Comparison of ENCODE assay signal across 9 mouse cellular contexts in genomic region chr5:135794859-135795181, GRCm38 (mm10). TPM values are rescaled to one million over a fixed set of nuclear protein-coding genes. Genes with fewer than 3 reads are reported as not detected.
A peak's percentile ranks its signal among the peaks of the same experiment; 100 is the strongest.
DNase-seq lines count a peak whose midpoint lies in the region; ATAC-seq lines count a peak whose summit lies in the region.
"Had no signal": no experiment of that assay in that cellular context is flagged by ENCODE, and none has a peak within 500 bp of the region (broad histone marks: within the 10 kb centered on the region; RNA-seq: fewer than 3 reads in every experiment).

No protein-coding gene starts in this region.

- H3K9ac ChIP-seq in kidney, embryonic 15.5 days: peak overlapping the region; percentile 41
- H3K9ac ChIP-seq in embryonic facial prominence, embryonic 14.5 days (ENCODE audit: low read depth, low read length): 0 out of 2 replicates have a peak overlapping the region, but pooled peaks have one; percentile 46
- H3K9ac ChIP-seq in intestine, embryonic 16.5 days (ENCODE audit: low read depth, low read length): peak overlapping the region; percentile 67
- H3K9ac ChIP-seq in midbrain, embryonic 15.5 days: 0 out of 2 replicates have a peak overlapping the region, but pooled peaks have one; percentile 7

- peaks cover 24% of the 10 kb centered on the region for H3K36me3 ChIP-seq in kidney, embryonic 15.5 days
- peaks cover 23% of the 10 kb centered on the region for H3K36me3 ChIP-seq in embryonic facial prominence, embryonic 14.5 days (ENCODE audit: control insufficient read depth, insufficient read depth, low read length)
- peaks cover 6% of the 10 kb centered on the region; the same call in 1 of the 2 replicates for H3K36me3 ChIP-seq in intestine, embryonic 16.5 days (ENCODE audit: control insufficient read depth, insufficient read depth, low read length)
- H3K36me3 ChIP-seq in midbrain, embryonic 15.5 days (replicated peaks): peaks cover 8% of the 10 kb centered on the region

- WGBS in kidney, embryonic 15.5 days: 20% methylated on average over 5 of the region's 5 CpGs
- whole genome bisulfite sequencing in embryonic facial prominence, embryonic 14.5 days: 11% methylated on average over 5 of the region's 5 CpGs
- WGBS in intestine, embryonic 16.5 days: 7% methylated on average over 5 of the region's 5 CpGs
- 8% methylated on average over 5 of the region's 5 CpGs for WGBS in midbrain, embryonic 15.5 days

- no peaks in the 10 kb centered on the region for H3K9me3 ChIP-seq in kidney, embryonic 15.5 days (replicated peaks)
- H3K9me3 ChIP-seq in embryonic facial prominence, embryonic 14.5 days (ENCODE audit: control insufficient read depth, low read length): no peaks in the 10 kb centered on the region
- no peaks in the 10 kb centered on the region for H3K9me3 ChIP-seq in intestine, embryonic 16.5 days (ENCODE audit: control insufficient read depth, low read length)
- no peaks in the 10 kb centered on the region for H3K9me3 ChIP-seq in midbrain, embryonic 15.5 days

- peaks cover 11% of the 10 kb centered on the region for H3K4me1 ChIP-seq in kidney, embryonic 15.5 days
- no peaks in the 10 kb centered on the region for H3K4me1 ChIP-seq in embryonic facial prominence, embryonic 14.5 days (ENCODE audit: control insufficient read depth, insufficient read depth, low read length)
- H3K4me1 ChIP-seq in intestine, embryonic 16.5 days (ENCODE audit: control insufficient read depth, insufficient read depth, low read length): peaks cover 4% of the 10 kb centered on the region; the same call in 1 of the 2 replicates
- H3K4me1 ChIP-seq in midbrain, embryonic 15.5 days: peaks cover 14% of the 10 kb centered on the region

- no peak for ATAC-seq in kidney, embryonic 15.5 days (replicated peaks; ENCODE audit: low FRiP score)
- ATAC-seq in embryonic facial prominence, embryonic 14.5 days (ENCODE audit: low read depth): no peak
- peak; percentile 62; the same call in 1 of the 2 replicates for ATAC-seq in intestine, embryonic 16.5 days
- ATAC-seq in midbrain, embryonic 15.5 days (replicated peaks): no peak; the same call in 1 of the 2 replicates

- DNase-seq in kidney, postnatal 36 days: no peak
- DNase-seq in embryonic facial prominence, embryonic 14.5 days (ENCODE audit: low spot score): no peak
- no peak for DNase-seq in layer of hippocampus, adult 8-10 months (ENCODE audit: low spot score in 2 of 2)
- DNase-seq in embryo, embryonic 9.5 days (ENCODE audit: extremely low spot score): no peak
- no peak for DNase-seq in spleen, postnatal 36 days (ENCODE audit: low spot score in 2 of 2)

- peak overlapping the region; percentile 37 for H3K4me3 ChIP-seq in kidney, embryonic 15.5 days (replicated peaks)
- H3K4me3 ChIP-seq in embryonic facial prominence, embryonic 14.5 days (ENCODE audit: low read depth, low read length): peak overlapping the region; percentile 21
- peak overlapping the region; percentile 40 for H3K4me3 ChIP-seq in intestine, embryonic 16.5 days (ENCODE audit: low read length)
- no peak overlapping the region for H3K4me3 ChIP-seq in midbrain, embryonic 15.5 days

- H3K4me2 ChIP-seq in kidney, embryonic 15.5 days: peak overlapping the region; percentile 55
- H3K4me2 ChIP-seq in embryonic facial prominence, embryonic 14.5 days (ENCODE audit: low read depth, low read length): peak overlapping the region; percentile 43
- H3K4me2 ChIP-seq in intestine, embryonic 16.5 days (ENCODE audit: low read depth, low read length): peak overlapping the region; percentile 57
- H3K4me2 ChIP-seq in midbrain, embryonic 15.5 days: peak overlapping the region; percentile 30

- peak overlapping the region; percentile 52 for H3K27ac ChIP-seq in kidney, embryonic 15.5 days
- H3K27ac ChIP-seq in embryonic facial prominence, embryonic 14.5 days (replicated peaks; ENCODE audit: low read depth, low read length): no peak overlapping the region
- H3K27ac ChIP-seq in intestine, embryonic 16.5 days (ENCODE audit: low read length): peak overlapping the region; percentile 28; the same call in 1 of the 2 replicates
- H3K27ac ChIP-seq in midbrain, embryonic 15.5 days: peak overlapping the region; percentile 85

- H3K27me3 ChIP-seq in kidney, embryonic 15.5 days: peaks cover 5% of the 10 kb centered on the region; the same call in 1 of the 2 replicates
- H3K27me3 ChIP-seq in embryonic facial prominence, embryonic 14.5 days (replicated peaks; ENCODE audit: control insufficient read depth, insufficient read depth, low read length): no peaks in the 10 kb centered on the region
- H3K27me3 ChIP-seq in intestine, embryonic 16.5 days (replicated peaks; ENCODE audit: control insufficient read depth, insufficient read depth, low read length): no peaks in the 10 kb centered on the region
- no peaks in the 10 kb centered on the region for H3K27me3 ChIP-seq in midbrain, embryonic 15.5 days (replicated peaks)

RNA-seq across cellular contexts. Expression of gene Srrm3, which starts 11.9 kb away (rescaled TPM):
- 0.55 and 1.2 TPM in 2 replicates for polyA plus RNA-seq in kidney, embryonic 15.5 days (2015; fragmentation: Nextera tagmentation; extraction: Ambion mirVana)
- polyA plus RNA-seq in embryonic facial prominence, embryonic 14.5 days (2014; fragmentation: Nextera tagmentation; extraction: Ambion mirVana): 1.1 and 1.5 TPM in 2 replicates
- polyA plus RNA-seq in intestine, embryonic 16.5 days (2015; fragmentation: Nextera tagmentation; extraction: Ambion mirVana): 2.6 and 3.1 TPM in 2 replicates
- 98.9 and 111 TPM in 2 replicates for polyA plus RNA-seq in midbrain, embryonic 15.5 days (2015; fragmentation: Nextera tagmentation; extraction: Ambion mirVana)
- 10 to 100 TPM; 59.8 to 90.9 (median 72.0) TPM for total RNA-seq in layer of hippocampus, adult 8-10 months (2022)
- total RNA-seq: gastrocnemius, postnatal 14 days had no signal

RNA-seq across cellular contexts. Expression of gene Mdh2, which starts 16.5 kb away (rescaled TPM):
- 568 and 588 TPM in 2 replicates for polyA plus RNA-seq in kidney, embryonic 15.5 days (2015; fragmentation: Nextera tagmentation; extraction: Ambion mirVana)
- 481 and 483 TPM in 2 replicates for polyA plus RNA-seq in embryonic facial prominence, embryonic 14.5 days (2014; fragmentation: Nextera tagmentation; extraction: Ambion mirVana)
- polyA plus RNA-seq in intestine, embryonic 16.5 days (2015; fragmentation: Nextera tagmentation; extraction: Ambion mirVana): 873 and 892 TPM in 2 replicates
- polyA plus RNA-seq in midbrain, embryonic 15.5 days (2015; fragmentation: Nextera tagmentation; extraction: Ambion mirVana): 581 and 587 TPM in 2 replicates
- 100 to 1,000 TPM; 392 to 413 (median 402) TPM for total RNA-seq in layer of hippocampus, adult 8-10 months (2022)

RNA-seq across cellular contexts. Expression of gene Styxl1, which starts 16.6 kb away (rescaled TPM):
- polyA plus RNA-seq in kidney, embryonic 15.5 days (2015; fragmentation: Nextera tagmentation; extraction: Ambion mirVana): 0.17 and 0.39 TPM in 2 replicates
- 0.54 and 0.90 TPM in 2 replicates for polyA plus RNA-seq in embryonic facial prominence, embryonic 14.5 days (2014; fragmentation: Nextera tagmentation; extraction: Ambion mirVana)
- polyA plus RNA-seq in intestine, embryonic 16.5 days (2015; fragmentation: Nextera tagmentation; extraction: Ambion mirVana): 0.21 and 0.35 TPM in 2 replicates
- polyA plus RNA-seq in midbrain, embryonic 15.5 days (2015; fragmentation: Nextera tagmentation; extraction: Ambion mirVana): 0.50 TPM in 1 of 2 replicates, not detected in the other
- under 1 TPM in 2 of 4 experiments, not detected in 2; 0.73 to 0.85 TPM for total RNA-seq in layer of hippocampus, adult 8-10 months (2022)
- total RNA-seq: gastrocnemius, postnatal 14 days had no signal

RNA-seq across cellular contexts. Expression of gene Tmem120a, which starts 50.6 kb away (rescaled TPM):
- 64.2 and 68.1 TPM in 2 replicates for polyA plus RNA-seq in kidney, embryonic 15.5 days (2015; fragmentation: Nextera tagmentation; extraction: Ambion mirVana)
- polyA plus RNA-seq in embryonic facial prominence, embryonic 14.5 days (2014; fragmentation: Nextera tagmentation; extraction: Ambion mirVana): 36.7 and 42.2 TPM in 2 replicates
- 65.1 and 65.8 TPM in 2 replicates for polyA plus RNA-seq in intestine, embryonic 16.5 days (2015; fragmentation: Nextera tagmentation; extraction: Ambion mirVana)
- 82.4 and 85.5 TPM in 2 replicates for polyA plus RNA-seq in midbrain, embryonic 15.5 days (2015; fragmentation: Nextera tagmentation; extraction: Ambion mirVana)
- 10 to 100 TPM; 15.7 to 20.4 (median 17.3) TPM for total RNA-seq in layer of hippocampus, adult 8-10 months (2022)

Comparison
In these comparisons a context has a peak if more than half of its experiments do, and no peak if none do; other contexts are left out.
1. H3K9ac ChIP-seq: peak in every context shown above with its lines; median percentile 67 in intestine, embryonic 16.5 days; 46 in embryonic facial prominence, embryonic 14.5 days; 41 in kidney, embryonic 15.5 days; 7 in midbrain, embryonic 15.5 days.
2. RNA of gene Srrm3, which starts 11.9 kb away (polyA plus RNA-seq): 98.9 to 111 TPM in midbrain, embryonic 15.5 days; 2.6 to 3.1 TPM in intestine, embryonic 16.5 days, 0.55 to 1.2 TPM in kidney, embryonic 15.5 days and 1.1 to 1.5 TPM in embryonic facial prominence, embryonic 14.5 days; every median in the first group is over 10 times any median in the second.
3. Peak in every context shown above with its lines, with median percentiles within 50 percentile points of each other: H3K4me2 ChIP-seq.